Mouse (Mus musculus) MEL (cell line): ENCODE data around the gene Boc. TPM values are rescaled to one million over a fixed set of nuclear protein-coding genes. Genes with fewer than 3 reads are reported as not detected.

Experiments used
- DNase-seq: peaks from one replicate; pipeline ENCODE4 v3.0.0; 2011; ENCODE audit warnings: low read depth, low spot score
- H3K27ac ChIP-seq: 2 replicates; pipeline ENCODE4 v1.5.1; 2012; ENCODE audit warnings: low read depth, mild to moderate bottlenecking, control low read depth, low read length, moderate library complexity; ENCODE audit not compliant: control insufficient read depth
- H3K27me3 ChIP-seq, 2 experiments: fragments of 150-350 bp in 1 of 2; sonication (generic) in 1 of 2; 2 replicates each; pipeline ENCODE4 v1.6.1; 2012; ENCODE audit warnings: low read length in 2 of 2, mild to moderate bottlenecking in 2 of 2, improper control_type of control experiment in 1 of 2, moderate library complexity in 1 of 2; ENCODE audit not compliant: insufficient read depth in 2 of 2, control insufficient read depth in 1 of 2
- H3K36me3 ChIP-seq, 2 experiments: 2 replicates each; pipeline ENCODE4 v1.6.1; 2012 to 2014; ENCODE audit warnings: low read length in 2 of 2, improper control_type of control experiment in 1 of 2, inconsistent platforms in 1 of 2, mild to moderate bottlenecking in 1 of 2; ENCODE audit not compliant: insufficient read depth in 2 of 2, control insufficient read depth in 1 of 2
- H3K4me1 ChIP-seq, 2 experiments: fragments of 150-350 bp in 1 of 2; sonication (generic) in 1 of 2; 2 replicates each; pipeline ENCODE4 v1.6.1; 2012; ENCODE audit warnings: low read length in 2 of 2, improper control_type of control experiment in 1 of 2, mild to moderate bottlenecking in 1 of 2; ENCODE audit not compliant: insufficient read depth in 2 of 2, control insufficient read depth in 1 of 2
- H3K4me3 ChIP-seq, 2 experiments: fragments of 150-350 bp in 1 of 2; sonication (generic) in 1 of 2; 2 replicates each; pipeline ENCODE4 v1.5.1; 2012; ENCODE audit warnings: low read depth in 2 of 2, low read length in 2 of 2, mild to moderate bottlenecking in 2 of 2, moderate library complexity in 2 of 2, control low read depth in 1 of 2, improper control_type of control experiment in 1 of 2; ENCODE audit not compliant: control insufficient read depth in 1 of 2, insufficient read depth in 1 of 2
- H3K79me2 ChIP-seq: 2 replicates; pipeline ENCODE4 v1.6.1; 2012; ENCODE audit warnings: mild to moderate bottlenecking, low read length, moderate library complexity; ENCODE audit not compliant: control insufficient read depth, poor library complexity, insufficient read depth
- H3K9ac ChIP-seq: 2 replicates; pipeline ENCODE4 v1.6.1; 2012; ENCODE audit warnings: low read depth, mild to moderate bottlenecking, control low read depth, low read length, moderate library complexity; ENCODE audit not compliant: control insufficient read depth, poor library complexity, severe bottlenecking
- H3K9me3 ChIP-seq: fragments of 150-350 bp; sonication (generic); replicated peaks from 2 replicates; pipeline ENCODE4 v1.6.1; 2012; ENCODE audit warnings: mild to moderate bottlenecking, low read length, improper control_type of control experiment, moderate library complexity; ENCODE audit not compliant: insufficient read depth
- BHLHE40 ChIP-seq: IDR thresholded peaks from 2 replicates; pipeline ENCODE4 v1.6.1; 2012; ENCODE audit warnings: low read depth, mild to moderate bottlenecking, inconsistent platforms, low read length, improper control_type of control experiment, borderline replicate concordance
- CHD2 ChIP-seq: IDR thresholded peaks from 2 replicates; pipeline ENCODE4 v1.6.1; 2011; ENCODE audit warnings: low read length, improper control_type of control experiment
- EP300 ChIP-seq, 2 experiments: IDR thresholded peaks; 2 replicates each; pipeline ENCODE4 v1.6.1; 2011; ENCODE audit warnings: improper control_type of control experiment in 2 of 2, low read length in 2 of 2, low read depth in 1 of 2, mild to moderate bottlenecking in 1 of 2
- ETS1 ChIP-seq: IDR thresholded peaks from 2 replicates; pipeline ENCODE4 v1.6.1; 2012; ENCODE audit warnings: low read depth, mild to moderate bottlenecking, inconsistent platforms, low read length, improper control_type of control experiment, moderate library complexity
- GABPA ChIP-seq: IDR thresholded peaks from 2 replicates; pipeline ENCODE4 v1.6.1; 2012; ENCODE audit warnings: low read depth, mild to moderate bottlenecking, inconsistent platforms, low read length, improper control_type of control experiment, moderate library complexity
- JUND ChIP-seq: IDR thresholded peaks from 2 replicates; pipeline ENCODE4 v1.6.1; 2011; ENCODE audit warnings: low read depth, mild to moderate bottlenecking, improper control_type of control experiment, low read length
- MAFK ChIP-seq: IDR thresholded peaks from 2 replicates; pipeline ENCODE4 v1.6.1; 2011; ENCODE audit warnings: low read depth, mild to moderate bottlenecking, low read length, improper control_type of control experiment, borderline replicate concordance
- MEF2A ChIP-seq: IDR thresholded peaks from 2 replicates; pipeline ENCODE4 v1.6.1; 2014; ENCODE audit warnings: low read depth, mild to moderate bottlenecking, inconsistent platforms, low read length, improper control_type of control experiment; ENCODE audit not compliant: poor library complexity, insufficient replicate concordance, severe bottlenecking; ENCODE audit errors: extremely low read depth
- NRF1 ChIP-seq: IDR thresholded peaks from 2 replicates; pipeline ENCODE4 v1.6.1; 2014; ENCODE audit warnings: low read depth, mild to moderate bottlenecking, inconsistent platforms, low read length, improper control_type of control experiment, moderate library complexity; ENCODE audit not compliant: poor library complexity, insufficient read depth, severe bottlenecking
- POLR2AphosphoS5 ChIP-seq: IDR thresholded peaks from 2 replicates; pipeline ENCODE4 v1.6.1; 2012; ENCODE audit warnings: low read depth, borderline replicate concordance, mild to moderate bottlenecking, inconsistent platforms, low read length, moderate library complexity, mixed read lengths
- SMC3 ChIP-seq: IDR thresholded peaks from 2 replicates; pipeline ENCODE4 v1.6.1; 2011; ENCODE audit warnings: low read depth, low read length, improper control_type of control experiment
- TBP ChIP-seq: IDR thresholded peaks from 2 replicates; pipeline ENCODE4 v1.8.0; 2011; ENCODE audit warnings: low read depth, low read length, improper control_type of control experiment
- TCF12 ChIP-seq: IDR thresholded peaks from 2 replicates; pipeline ENCODE4 v1.6.1; 2014; ENCODE audit warnings: low read depth, mild to moderate bottlenecking, inconsistent platforms, low read length, improper control_type of control experiment, moderate library complexity
- UBTF ChIP-seq: IDR thresholded peaks from 2 replicates; pipeline ENCODE4 v1.6.1; 2012; ENCODE audit warnings: low read depth, mild to moderate bottlenecking, inconsistent platforms, low read length, improper control_type of control experiment, moderate library complexity, borderline replicate concordance; ENCODE audit not compliant: insufficient read depth
- USF1 ChIP-seq: IDR thresholded peaks from 2 replicates; pipeline ENCODE4 v1.6.1; 2014; ENCODE audit warnings: low read depth, mild to moderate bottlenecking, inconsistent platforms, low read length, improper control_type of control experiment, moderate library complexity
- USF2 ChIP-seq, 2 experiments: IDR thresholded peaks; 2 replicates each; pipeline ENCODE4 v1.6.1; 2011 to 2012; ENCODE audit warnings: improper control_type of control experiment in 2 of 2, low read length in 2 of 2, borderline replicate concordance in 1 of 2, inconsistent platforms in 1 of 2, low read depth in 1 of 2, mild to moderate bottlenecking in 1 of 2; ENCODE audit not compliant: insufficient read depth in 1 of 2
- ZC3H11A ChIP-seq: IDR thresholded peaks from 2 replicates; pipeline ENCODE4 v1.6.1; 2012; ENCODE audit warnings: low read depth, mild to moderate bottlenecking, inconsistent platforms, low read length, improper control_type of control experiment
- ZKSCAN1 ChIP-seq: IDR thresholded peaks from 2 replicates; pipeline ENCODE4 v1.6.1; 2012; ENCODE audit warnings: low read depth, mild to moderate bottlenecking, inconsistent platforms, low read length, improper control_type of control experiment, moderate library complexity
- ZMIZ1 ChIP-seq: IDR thresholded peaks from 2 replicates; pipeline ENCODE4 v1.6.1; 2012; ENCODE audit warnings: low read depth, mild to moderate bottlenecking, inconsistent platforms, low read length, improper control_type of control experiment, moderate library complexity
- ZNF384 ChIP-seq: IDR thresholded peaks from 2 replicates; pipeline ENCODE4 v1.6.1; 2012; ENCODE audit warnings: low read depth, mild to moderate bottlenecking, inconsistent platforms, low read length, improper control_type of control experiment
- polyA plus RNA-seq, 2 experiments: library from polyadenylated mRNA; stranded (reverse) in 1 of 2; unstranded in 1 of 2; fragments of >175 nt in 1 of 2; fragments of >200 nt in 1 of 2; gene quantifications; 2 replicates each; pipeline versions ENCODE4 v1.2.1 to v1.2.4; 2012; ENCODE audit warnings: low replicate concordance in 2 of 2, low read depth in 1 of 2; ENCODE audit not compliant: insufficient read length in 2 of 2, insufficient read depth in 1 of 2, missing spikeins in 1 of 2
- total RNA-seq: library from RNA; depleted of rRNA; stranded (reverse); fragments of 300-350 nt; gene quantifications from 2 replicates; pipeline ENCODE4 v1.2.3, GENCODE M21; 2012

Gene Boc
- total and polyA plus RNA-seq, 3 experiments: not detected

DNA sequence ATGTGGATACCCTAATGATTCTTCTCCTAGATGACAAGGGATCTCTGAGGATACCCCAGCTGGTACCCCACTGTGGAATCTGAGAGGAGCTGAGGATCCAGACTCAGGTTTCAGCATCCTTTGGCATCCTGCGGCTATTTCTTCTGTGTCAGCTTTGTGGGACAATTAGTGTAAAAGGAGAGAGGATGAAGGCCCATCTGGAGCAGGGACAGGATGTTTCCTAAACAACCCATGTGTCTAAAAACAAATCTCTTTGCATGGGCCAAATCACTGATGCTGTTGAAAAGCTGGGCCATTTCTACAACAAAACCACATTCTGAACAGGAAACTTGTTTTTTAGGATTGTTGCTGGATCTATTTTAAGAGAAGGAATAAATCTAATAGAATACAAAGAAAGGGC, 53.5 kb downstream of the Boc start:
- Histone ChIP-seq H3K9ac (no peak overlapping the region), H3K36me3 (no peaks in the 10 kb centered on the region), H3K79me2 (no peaks in the 10 kb centered on the region), H3K4me1 (no peaks in the 10 kb centered on the region), H3K27me3 (no peaks in the 10 kb centered on the region), H3K4me3 (no peak overlapping the region), H3K27ac (no peak overlapping the region), H3K9me3 (no peaks in the 10 kb centered on the region)
- no peak for DNase-seq
- no peak for TF ChIP-seq CHD2
- no peak for TF ChIP-seq UBTF
- TF ChIP-seq USF1: no peak
- no peak for TF ChIP-seq USF2 (IDR thresholded peaks at IDR 0.05; ENCODE audit: borderline replicate concordance in 1 of 2, insufficient read depth in 1 of 2, low read depth in 1 of 2, low read length in 2 of 2)
- TF ChIP-seq JUND: no peak
- no peak for TF ChIP-seq ZMIZ1
- TF ChIP-seq ZNF384: no peak

DNA sequence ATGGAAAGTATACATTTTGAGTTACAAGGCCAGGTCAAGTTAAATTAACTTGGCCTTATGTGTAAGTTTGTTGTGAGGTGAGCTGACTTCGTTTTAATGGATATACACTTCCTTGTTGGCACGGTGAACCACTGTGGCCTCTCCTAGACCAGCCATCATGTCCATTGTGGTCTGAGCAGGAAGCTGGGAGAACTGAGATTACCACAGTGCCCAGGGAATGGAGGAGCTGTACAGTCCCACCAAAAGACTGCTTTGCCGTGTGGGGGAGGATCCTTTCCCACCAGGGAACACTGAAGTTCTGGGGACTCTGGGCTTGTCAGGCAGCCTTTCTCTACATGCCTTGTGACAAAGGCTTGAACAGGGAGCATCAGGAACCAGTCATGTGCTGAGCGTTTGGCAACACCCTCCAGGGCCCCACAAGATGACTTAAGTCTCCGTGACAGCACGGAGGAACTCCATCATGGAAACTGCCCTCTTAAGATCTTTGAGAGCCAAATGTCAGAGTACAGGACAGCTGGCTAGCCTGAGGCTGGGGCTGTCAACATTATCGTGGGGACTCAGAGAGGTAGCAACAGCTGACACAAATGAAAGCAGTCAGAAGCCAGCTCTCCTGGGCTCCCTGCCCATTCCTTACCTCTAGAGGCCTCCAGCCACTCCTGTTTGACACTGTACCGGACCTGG, 55.7 kb downstream of the Boc start:
- Histone ChIP-seq H3K36me3 (no peaks in the 10 kb centered on the region), H3K9ac (no peak overlapping the region), H3K4me3 (no peak overlapping the region), H3K9me3 (no peaks in the 10 kb centered on the region), H3K4me1 (no peaks in the 10 kb centered on the region), H3K27me3 (no peaks in the 10 kb centered on the region; a peak in 1 of 4 replicates), H3K27ac (no peak overlapping the region), H3K79me2 (no peaks in the 10 kb centered on the region)
- no peak for TF ChIP-seq ETS1
- TF ChIP-seq BHLHE40: no peak
- no peak for TF ChIP-seq USF1
- no peak for TF ChIP-seq TCF12
- TF ChIP-seq EP300 (IDR thresholded peaks at IDR 0.05; ENCODE audit: low read depth in 1 of 2, low read length in 2 of 2): no peak
- TF ChIP-seq POLR2AphosphoS5: no peak
- TF ChIP-seq NRF1: no peak
- TF ChIP-seq TBP: no peak
- no peak for TF ChIP-seq ZC3H11A
- TF ChIP-seq MAFK: no peak
- TF ChIP-seq JUND: no peak
- TF ChIP-seq ZNF384: no peak
- TF ChIP-seq GABPA: no peak
- no peak for TF ChIP-seq SMC3
- TF ChIP-seq ZKSCAN1: no peak
- no peak for TF ChIP-seq MEF2A
- DNase-seq: no peak
